Mouse (Mus musculus): ENCODE measurements around the gene Tcp11l2. TPM values are rescaled to one million over a fixed set of nuclear protein-coding genes. Genes with fewer than 3 reads are reported as not detected.

The Tcp11l2 gene
- total RNA-seq (2014; rRNA removed; ENCODE audit: low replicate concordance) (36.9 and 52.4 TPM in 2 replicates), polyA plus RNA-seq (2015; fragmentation: Nextera tagmentation; extraction: Ambion mirVana) (57.3 and 63.4 TPM in 2 replicates)

DNA sequence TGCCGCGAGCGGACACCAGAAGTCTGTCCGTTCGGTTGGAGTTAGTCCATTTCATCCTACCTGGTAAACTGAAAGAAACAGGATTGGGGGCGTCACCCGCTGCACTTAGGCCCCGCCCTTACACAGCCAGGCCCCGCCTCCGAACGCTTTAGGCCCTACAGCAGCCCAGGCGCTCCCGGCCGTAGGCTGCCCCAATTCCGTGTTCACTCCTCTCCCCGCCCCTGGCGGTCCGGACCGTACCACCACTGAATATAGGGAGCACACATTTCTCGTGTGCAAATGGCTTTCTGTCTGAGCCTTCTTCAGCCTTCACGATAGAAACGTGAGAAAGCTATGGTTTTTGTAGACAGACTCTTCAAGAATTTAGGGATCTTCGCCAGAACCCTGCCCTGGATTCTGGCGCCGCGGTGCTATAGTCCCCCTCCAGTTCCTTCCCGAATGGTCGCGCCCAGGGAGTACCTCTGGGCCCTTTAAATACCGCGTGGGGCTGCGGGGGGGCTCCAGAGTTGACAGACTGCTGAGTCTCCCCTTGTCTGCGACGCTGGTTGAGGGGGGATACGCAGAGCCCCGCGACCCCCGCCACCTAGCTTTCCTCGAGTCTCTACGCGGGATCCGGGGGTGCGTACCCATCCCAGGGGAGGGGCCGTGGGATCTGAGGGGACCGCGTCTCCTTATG is at the start of gene Tcp11l2:
Tcp11l2 (plus strand) TSS at position 232 of the 676 bp plus-strand sequence.
- peak; percentile 15; the same call in 1 of the 2 replicates for TF ChIP-seq CTCF (IDR thresholded peaks at IDR 0.05; ENCODE audit: low read depth)
- peak; percentile 68; the same call in 1 of the 2 replicates for TF ChIP-seq EP300 (IDR thresholded peaks at IDR 0.05; ENCODE audit: low read depth)
- under 1% methylated on average over 46 of the region's 46 CpGs for WGBS
- Histone ChIP-seq H3K27ac (ENCODE audit: low read depth) (peak within 1 kb of the TSS; percentile 96), H3K27me3 (ENCODE audit: control insufficient read depth, insufficient read depth, low read length) (no peaks in the 10 kb centered on the region), H3K36me3 (replicated peaks; ENCODE audit: control insufficient read depth, insufficient read depth, low read length) (no peaks in the 10 kb centered on the region), H3K9me3 (replicated peaks; ENCODE audit: control insufficient read depth, low read length) (no peaks in the 10 kb centered on the region), H3K4me2 (ENCODE audit: low read depth, low read length) (peak within 1 kb of the TSS; percentile 82), H3K4me3 (ENCODE audit: low read depth, low read length) (peak within 1 kb of the TSS; percentile 87), H3K4me1 (ENCODE audit: control insufficient read depth, insufficient read depth) (peaks cover 33% of the 10 kb centered on the region), H3K9ac (replicated peaks; ENCODE audit: low read depth, low read length) (peak within 1 kb of the TSS; percentile 72)
- DNase-seq (ENCODE audit: low spot score) (peak; percentile 94), ATAC-seq (ENCODE audit: insufficient read depth, low read depth) (peak; percentile 97)

- no peak overlapping the region for H3K27ac ChIP-seq (ENCODE audit: low read depth)
- no peak for TF ChIP-seq EP300 (IDR thresholded peaks at IDR 0.05; ENCODE audit: low read depth)
- no peak for TF ChIP-seq CTCF (IDR thresholded peaks at IDR 0.05; ENCODE audit: low read depth)
- H3K9me3 ChIP-seq (replicated peaks; ENCODE audit: control insufficient read depth, low read length) = no peaks in the 10 kb centered on the region
- H3K4me1 ChIP-seq (ENCODE audit: control insufficient read depth, insufficient read depth) = peaks cover 26% of the 10 kb centered on the region
- DNase-seq (ENCODE audit: low spot score) (no peak), ATAC-seq (ENCODE audit: insufficient read depth, low read depth) (no peak)
- no peak overlapping the region for H3K9ac ChIP-seq (replicated peaks; ENCODE audit: low read depth, low read length)
- H3K27me3 ChIP-seq (ENCODE audit: control insufficient read depth, insufficient read depth, low read length) = no peaks in the 10 kb centered on the region
- peaks cover 53% of the 10 kb centered on the region for H3K36me3 ChIP-seq (replicated peaks; ENCODE audit: control insufficient read depth, insufficient read depth, low read length)
- 72% methylated on average over 5 of the region's 5 CpGs for WGBS
- no peak overlapping the region for H3K4me3 ChIP-seq (ENCODE audit: low read depth, low read length)
- H3K4me2 ChIP-seq (ENCODE audit: low read depth, low read length) = no peak overlapping the region
Observed at GRCm38 (mm10) chr10:84527070-84527469, 49.4 kb upstream of the Tcp11l2 start.

DNA sequence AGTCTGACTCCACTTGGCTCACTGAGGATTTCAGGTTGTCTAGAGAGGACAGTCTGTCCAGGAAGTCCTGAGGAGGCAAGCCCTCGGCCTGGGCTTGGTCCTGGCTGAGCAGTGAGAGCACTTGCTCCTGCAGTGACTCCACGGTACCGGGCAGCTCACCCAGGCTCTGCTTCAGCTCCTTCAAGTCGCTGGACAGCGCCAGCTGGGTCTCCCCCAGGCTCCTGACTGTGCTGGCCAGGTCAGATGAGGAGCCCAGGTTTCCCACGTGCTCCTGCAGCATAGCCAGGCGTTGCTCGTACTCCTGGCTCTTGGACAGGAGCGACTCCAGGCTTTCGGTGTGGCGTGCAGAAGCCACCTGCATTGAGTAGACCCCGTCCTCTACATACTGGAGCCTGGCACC is 48.8 kb upstream of the Tcp11l2 start:
- H3K4me2 ChIP-seq (ENCODE audit: low read depth, low read length) = no peak overlapping the region
- no peak overlapping the region for H3K27ac ChIP-seq (ENCODE audit: low read depth)
- peaks cover 53% of the 10 kb centered on the region for H3K36me3 ChIP-seq (replicated peaks; ENCODE audit: control insufficient read depth, insufficient read depth, low read length)
- H3K9ac ChIP-seq (replicated peaks; ENCODE audit: low read depth, low read length) = no peak overlapping the region
- H3K4me3 ChIP-seq (ENCODE audit: low read depth, low read length) = no peak overlapping the region
- no peaks in the 10 kb centered on the region for H3K27me3 ChIP-seq (ENCODE audit: control insufficient read depth, insufficient read depth, low read length)
- no peaks in the 10 kb centered on the region for H3K9me3 ChIP-seq (replicated peaks; ENCODE audit: control insufficient read depth, low read length)
- peaks cover 31% of the 10 kb centered on the region for H3K4me1 ChIP-seq (ENCODE audit: control insufficient read depth, insufficient read depth)
- ATAC-seq (ENCODE audit: insufficient read depth, low read depth) (no peak), DNase-seq (ENCODE audit: low spot score) (no peak)
- TF ChIP-seq EP300 (IDR thresholded peaks at IDR 0.05; ENCODE audit: low read depth) = no peak
- no peak for TF ChIP-seq CTCF (IDR thresholded peaks at IDR 0.05; ENCODE audit: low read depth)
- 76% methylated on average over 12 of the region's 12 CpGs for WGBS

DNA sequence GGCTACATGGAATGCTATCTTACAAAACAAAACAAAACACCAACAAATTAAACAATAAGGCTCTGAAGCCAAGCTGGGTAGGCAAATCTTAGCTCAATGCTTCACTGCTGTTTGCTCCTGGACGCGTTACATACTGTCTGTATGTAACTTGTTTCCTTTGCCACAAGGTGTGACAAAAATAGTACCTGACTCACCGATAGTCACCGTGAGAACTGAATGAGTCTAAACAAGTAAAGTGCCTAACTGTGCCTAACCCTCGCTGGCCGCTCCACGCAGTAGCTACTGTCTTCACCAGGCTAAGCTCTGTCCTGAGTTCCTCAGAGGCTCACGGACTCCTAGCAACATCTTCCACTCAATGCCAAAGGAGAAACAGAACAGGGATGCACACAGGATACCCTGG is 46.0 kb upstream of the Tcp11l2 start:
- Histone ChIP-seq H3K9me3 (replicated peaks; ENCODE audit: control insufficient read depth, low read length) (no peaks in the 10 kb centered on the region), H3K9ac (replicated peaks; ENCODE audit: low read depth, low read length) (no peak overlapping the region), H3K4me1 (ENCODE audit: control insufficient read depth, insufficient read depth) (peaks cover 41% of the 10 kb centered on the region), H3K36me3 (replicated peaks; ENCODE audit: control insufficient read depth, insufficient read depth, low read length) (peaks cover 36% of the 10 kb centered on the region), H3K27ac (ENCODE audit: low read depth) (peak overlapping the region; percentile 97), H3K27me3 (ENCODE audit: control insufficient read depth, insufficient read depth, low read length) (no peaks in the 10 kb centered on the region), H3K4me3 (ENCODE audit: low read depth, low read length) (peak overlapping the region; percentile 7), H3K4me2 (ENCODE audit: low read depth, low read length) (peak overlapping the region; percentile 76)
- TF ChIP-seq EP300 (IDR thresholded peaks at IDR 0.05; ENCODE audit: low read depth) (no peak), CTCF (IDR thresholded peaks at IDR 0.05; ENCODE audit: low read depth) (no peak)
- DNase-seq (ENCODE audit: low spot score) = peak; percentile 64
- 29% methylated on average over 8 of the region's 8 CpGs for WGBS
- ATAC-seq (ENCODE audit: insufficient read depth, low read depth) = no peak

DNA sequence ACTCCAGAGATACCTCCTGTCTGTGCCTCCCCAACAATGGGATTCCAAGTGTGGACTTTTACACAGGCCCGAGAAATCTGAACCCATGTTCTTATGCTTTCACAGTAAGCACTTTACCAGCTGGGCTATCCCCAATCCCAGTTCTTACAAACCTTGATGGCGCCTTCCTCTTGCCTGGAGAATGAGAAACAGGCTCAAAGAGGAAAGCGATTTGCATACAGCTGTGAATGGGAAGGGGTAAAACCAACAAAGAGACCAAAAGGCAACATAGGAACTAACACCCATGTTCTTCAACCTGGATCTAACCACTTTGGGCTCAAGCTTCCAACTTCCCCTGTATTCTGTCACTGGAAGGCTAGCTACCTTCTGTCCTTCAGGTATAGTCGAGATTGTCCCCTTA is 44.9 kb upstream of the Tcp11l2 start:
- peak overlapping the region; percentile 76 for H3K4me2 ChIP-seq (ENCODE audit: low read depth, low read length)
- peak overlapping the region; percentile 97 for H3K27ac ChIP-seq (ENCODE audit: low read depth)
- WGBS = 71% methylated on average over 4 of the region's 4 CpGs
- peak overlapping the region; percentile 90 for H3K4me3 ChIP-seq (ENCODE audit: low read depth, low read length)
- no peak overlapping the region for H3K9ac ChIP-seq (replicated peaks; ENCODE audit: low read depth, low read length)
- no peaks in the 10 kb centered on the region for H3K9me3 ChIP-seq (replicated peaks; ENCODE audit: control insufficient read depth, low read length)
- peaks cover 27% of the 10 kb centered on the region for H3K36me3 ChIP-seq (replicated peaks; ENCODE audit: control insufficient read depth, insufficient read depth, low read length)
- H3K27me3 ChIP-seq (ENCODE audit: control insufficient read depth, insufficient read depth, low read length) = no peaks in the 10 kb centered on the region
- TF ChIP-seq CTCF (IDR thresholded peaks at IDR 0.05; ENCODE audit: low read depth) = no peak
- TF ChIP-seq EP300 (IDR thresholded peaks at IDR 0.05; ENCODE audit: low read depth) = no peak
- DNase-seq (ENCODE audit: low spot score) (no peak), ATAC-seq (ENCODE audit: insufficient read depth, low read depth) (no peak)
- H3K4me1 ChIP-seq (ENCODE audit: control insufficient read depth, insufficient read depth) = peaks cover 41% of the 10 kb centered on the region

Measured in heart, postnatal 0 days (tissue).